Mouse (Mus musculus): ENCODE measurements around the gene Cadm4. TPM values are rescaled to one million over a fixed set of nuclear protein-coding genes. Genes with fewer than 3 reads are reported as not detected.

The Cadm4 gene
- total RNA-seq, 2 experiments from 2014 or later: 156 to 179 TPM

Other genes starting within 250 kb of the Cadm4 start
- gene Zfp109, start 244.5 kb upstream of the Cadm4 start, total RNA-seq (2021): 1 to 10 TPM; 8.5 to 9.0 TPM
- 1 to 10 TPM; 7.7 to 8.1 TPM for gene Zfp108, start 227.2 kb upstream of the Cadm4 start, total RNA-seq (2021)
- 10 to 100 TPM; 12.5 to 13.2 TPM for gene Zfp93, start 211.6 kb upstream of the Cadm4 start, total RNA-seq (2021)
- 10 to 100 TPM; 24.1 to 27.5 TPM for gene Zfp61, start 180.8 kb upstream of the Cadm4 start, total RNA-seq (2021)
- 10 to 100 TPM; 12.5 to 15.0 TPM for gene Zfp94, start 165.4 kb upstream of the Cadm4 start, total RNA-seq (2021)
- gene Tescl, start 148.1 kb upstream of the Cadm4 start, total RNA-seq (2021): not detected
- gene Lypd5, start 132.8 kb upstream of the Cadm4 start, total RNA-seq (2021): not detected
- under 1 TPM; 0.27 to 0.47 TPM for gene Kcnn4, start 111.8 kb upstream of the Cadm4 start, total RNA-seq (2021)
- 10 to 100 TPM; 32.9 to 37.9 TPM for gene Smg9, start 82.4 kb upstream of the Cadm4 start, total RNA-seq (2021)
- not detected for gene Irgc1, start 29.7 kb upstream of the Cadm4 start, total RNA-seq (2021)
- gene Plaur, start 19.5 kb upstream of the Cadm4 start, total RNA-seq (2021): 1 to 10 TPM in 1 of 2 experiments, under 1 TPM in 1; 0.40 to 1.0 TPM
- gene Zfp428, start 25.0 kb downstream of the Cadm4 start, total RNA-seq (2021): 10 to 100 TPM; 39.8 to 45.0 TPM
- gene AC161166.1, start 30.4 kb downstream of the Cadm4 start, total RNA-seq (2021): not detected
- gene Irgq, start 48.7 kb downstream of the Cadm4 start, total RNA-seq (2021): 10 to 100 TPM; 69.0 to 71.9 TPM
- not detected for gene Pinlyp, start 64.1 kb downstream of the Cadm4 start, total RNA-seq (2021)
- gene Xrcc1, start 64.3 kb downstream of the Cadm4 start, total RNA-seq (2021): 10 to 100 TPM; 34.8 to 43.0 TPM
- gene Ethe1, start 105.5 kb downstream of the Cadm4 start, total RNA-seq (2021): 10 to 100 TPM in 1 of 2 experiments, 1 to 10 TPM in 1; 9.0 to 11.5 TPM
- gene Zfp575, start 105.6 kb downstream of the Cadm4 start, total RNA-seq (2021): 1 to 10 TPM; 5.6 to 6.2 TPM
- under 1 TPM; 0.19 to 0.20 TPM for gene Phldb3, start 128.7 kb downstream of the Cadm4 start, total RNA-seq (2021)
- gene Lypd3, start 154.5 kb downstream of the Cadm4 start, total RNA-seq (2021): 1 to 10 TPM; 1.4 to 1.6 TPM
- not detected for gene Tex101, start 194.7 kb downstream of the Cadm4 start, total RNA-seq (2021)
- gene BC049730, start 227.2 kb downstream of the Cadm4 start, total RNA-seq (2021): not detected
- not detected for gene Gm4763, start 244.9 kb downstream of the Cadm4 start, total RNA-seq (2021)

Measured in layer of hippocampus, postnatal 25 days (tissue).